Mouse (Mus musculus) c-Kit-positive CD71-positive TER-119-negative erythroid progenitor cells, embryonic 14.5 days (primary cell): Measurements from ENCODE around the gene Sulf2.
A peak's percentile ranks its signal among the peaks of the same experiment; 100 is the strongest.

Experiments used
- DNase-seq: peaks from one replicate; pipeline ENCODE4 v3.0.0-alpha.2; 2013; ENCODE audit warnings: low read depth

Sulf2 gene

DNA sequence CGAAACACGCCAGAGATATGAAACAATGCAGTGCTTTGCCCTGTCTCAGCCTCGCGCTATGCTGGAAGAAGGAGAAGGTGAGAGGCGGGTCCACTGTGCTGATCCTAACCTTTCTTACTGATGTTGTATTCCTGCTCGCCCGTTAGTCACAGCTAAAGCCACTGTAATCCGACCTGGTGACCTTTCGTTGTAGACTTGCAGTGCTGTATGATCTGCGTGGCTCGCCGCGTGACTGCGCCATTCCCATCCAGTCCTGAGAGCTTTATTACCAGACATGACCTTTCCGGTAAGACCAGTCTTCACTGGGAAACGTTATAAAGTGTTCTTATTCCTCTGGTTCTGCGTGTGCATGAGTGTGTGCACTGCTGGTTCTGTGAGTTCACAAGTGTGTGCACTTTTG, 104.0 kb downstream of the Sulf2 start:
- DNase-seq: no peak

DNA sequence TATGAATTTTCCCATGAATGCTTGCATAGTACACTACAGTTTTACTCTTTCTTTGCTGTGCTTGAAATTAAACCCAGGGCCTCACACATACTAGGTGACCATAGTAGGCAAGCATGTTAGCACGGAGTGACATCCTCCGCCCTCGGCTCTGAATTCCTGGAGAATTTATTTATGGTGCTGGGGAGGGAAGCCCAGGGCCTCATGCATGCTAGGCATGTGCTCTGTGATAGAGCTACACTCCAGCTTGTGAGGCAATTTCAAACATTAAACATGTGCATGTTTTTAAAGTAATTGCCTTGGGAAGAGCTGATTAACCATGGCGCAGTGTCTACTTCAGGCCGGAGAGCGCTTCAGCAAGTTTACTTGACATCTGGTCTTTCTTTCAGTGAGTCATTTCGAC, 106.6 kb downstream of the Sulf2 start:
- DNase-seq: no peak

DNA sequence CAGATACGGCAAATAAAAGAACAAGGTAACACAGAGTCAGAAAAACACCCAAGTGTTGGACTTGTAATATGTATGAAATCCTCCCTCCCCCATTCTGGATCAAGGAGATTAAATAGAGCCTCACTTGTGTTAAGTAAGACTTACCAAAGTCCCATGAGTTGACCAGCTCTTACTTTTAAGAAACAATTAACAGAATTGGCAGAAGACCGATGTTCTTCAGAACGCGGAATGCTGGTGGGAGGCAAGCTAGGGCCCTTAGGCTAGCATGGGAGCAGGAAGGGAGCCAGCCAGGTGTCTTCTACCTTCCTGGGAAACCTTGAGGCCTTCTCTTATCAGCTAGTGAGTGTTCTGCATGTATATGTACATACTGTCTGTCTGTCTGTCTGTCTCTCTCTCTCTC, 107.5 kb downstream of the Sulf2 start:
- no peak for DNase-seq

DNA sequence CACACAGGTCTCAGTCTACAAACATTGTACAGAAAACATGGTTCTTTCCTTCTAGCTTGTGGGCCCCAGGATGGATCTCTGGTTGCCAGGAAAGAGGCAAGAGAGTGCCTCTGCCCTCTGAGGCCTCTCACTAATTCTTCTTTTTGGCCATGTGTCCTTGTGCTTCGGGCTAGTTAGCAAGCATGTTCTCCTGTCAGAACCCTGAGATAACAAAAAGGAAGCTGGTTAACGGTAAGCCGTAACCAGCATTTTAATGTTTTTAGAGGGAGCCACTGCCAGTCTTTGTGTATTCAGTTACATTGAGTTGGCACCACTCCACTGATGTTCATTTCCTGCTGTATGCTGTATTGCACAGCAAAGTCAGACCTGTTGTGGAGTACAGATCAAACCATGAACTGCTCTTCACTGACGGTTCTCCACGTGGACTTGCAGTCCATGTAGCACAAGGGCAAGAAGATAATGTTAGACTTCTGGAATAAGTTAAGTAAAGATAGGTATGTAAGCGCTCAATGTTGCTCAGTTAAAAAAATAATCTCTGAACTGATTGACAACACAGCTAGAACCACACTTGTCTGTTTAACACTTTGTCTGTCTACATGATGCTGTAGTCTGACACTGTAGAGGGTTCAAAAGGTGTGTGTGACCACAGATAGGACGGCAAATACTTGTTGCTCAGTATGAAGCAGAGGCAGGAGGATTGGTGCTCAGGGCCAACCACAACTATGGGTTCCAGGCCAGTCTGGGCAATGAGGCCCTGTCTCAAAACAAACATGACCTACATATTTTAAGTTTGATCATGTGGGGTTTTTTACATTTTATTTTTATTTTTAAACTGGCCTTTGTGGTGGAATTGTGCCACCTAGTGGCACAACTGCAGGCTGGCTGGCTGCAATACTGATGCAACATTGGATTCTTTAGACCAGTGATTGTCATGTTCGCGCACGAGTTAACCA, 109.6 kb downstream of the Sulf2 start:
- no peak for DNase-seq

DNA sequence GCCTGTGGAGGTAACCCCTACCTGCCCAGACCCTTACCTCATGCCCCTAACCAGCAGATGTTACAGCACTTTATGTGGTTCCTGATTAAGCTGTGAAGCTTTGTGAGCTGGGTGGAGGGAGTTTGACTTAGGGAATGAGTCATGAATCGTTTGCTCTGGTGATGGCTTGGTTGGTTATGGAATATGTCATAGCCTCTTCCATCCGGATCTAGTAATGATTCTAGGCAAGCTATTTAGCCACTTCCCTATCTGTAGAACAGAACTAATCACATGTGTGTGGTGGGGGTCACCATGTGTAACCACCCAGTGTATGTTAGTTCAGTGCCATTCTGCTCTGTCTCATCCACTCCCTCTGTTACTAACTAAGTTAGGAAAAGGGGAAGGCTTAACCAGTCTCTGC, 110.5 kb downstream of the Sulf2 start:
- no peak for DNase-seq

DNA sequence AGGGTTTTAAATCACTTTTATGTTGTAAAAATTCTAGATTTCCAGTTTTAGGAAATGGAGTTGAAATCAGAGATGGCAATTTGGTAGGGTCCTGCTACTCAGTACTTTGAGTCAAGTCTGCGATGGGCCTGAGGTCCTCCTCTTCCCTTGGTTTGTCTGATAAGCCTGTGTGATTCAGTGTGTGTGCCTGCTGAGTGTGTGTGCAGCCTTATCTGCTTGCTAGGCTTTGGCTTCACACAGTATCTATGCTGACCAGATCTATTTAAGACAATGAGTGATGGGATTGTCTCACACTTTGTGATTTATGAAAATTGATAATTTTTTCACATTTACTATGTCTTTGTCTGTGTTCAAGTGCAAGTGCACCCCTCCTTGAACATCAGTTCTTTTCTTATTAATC, 112.9 kb downstream of the Sulf2 start:
- DNase-seq: peak; percentile 29

DNA sequence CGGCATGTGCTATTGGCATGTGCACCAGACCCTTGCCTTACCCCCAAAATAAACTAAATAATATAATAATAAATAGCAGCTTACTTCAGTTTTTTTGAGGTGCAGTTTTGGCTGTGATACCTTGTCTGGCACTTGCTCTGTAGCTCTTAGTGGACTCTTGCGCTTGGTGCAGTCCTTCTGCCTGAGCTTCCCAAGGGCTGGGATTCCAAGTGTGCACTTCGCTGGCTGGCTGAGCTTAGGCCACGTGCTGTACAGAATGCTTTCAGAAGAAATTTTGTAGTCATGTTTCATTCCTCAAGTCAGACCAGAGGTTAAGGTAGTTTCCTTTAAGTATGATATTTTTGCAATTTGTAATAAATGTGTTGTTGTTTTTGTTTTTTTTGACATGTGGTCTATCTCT, 115.8 kb downstream of the Sulf2 start:
- no peak for DNase-seq

DNA sequence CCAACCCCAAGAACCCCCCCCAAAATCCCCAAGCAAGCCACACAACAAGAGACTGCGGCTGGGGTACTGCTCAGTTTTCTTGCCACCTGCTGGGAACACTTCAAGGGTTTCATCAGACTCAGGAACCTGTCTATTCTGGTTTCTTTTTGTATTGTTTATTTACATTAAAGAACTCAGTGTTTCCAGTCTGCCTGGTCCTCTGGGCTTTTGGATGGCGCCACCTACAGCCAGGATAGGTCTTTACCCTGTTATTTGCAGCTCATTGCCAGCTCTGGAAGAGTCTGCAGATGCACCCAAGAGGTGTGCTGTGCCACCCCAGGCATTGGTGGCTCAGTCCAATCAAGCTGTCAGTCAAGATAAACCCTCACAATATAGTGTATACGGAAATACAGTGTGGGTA, 119.7 kb downstream of the Sulf2 start:
- DNase-seq: peak; percentile 34

DNA sequence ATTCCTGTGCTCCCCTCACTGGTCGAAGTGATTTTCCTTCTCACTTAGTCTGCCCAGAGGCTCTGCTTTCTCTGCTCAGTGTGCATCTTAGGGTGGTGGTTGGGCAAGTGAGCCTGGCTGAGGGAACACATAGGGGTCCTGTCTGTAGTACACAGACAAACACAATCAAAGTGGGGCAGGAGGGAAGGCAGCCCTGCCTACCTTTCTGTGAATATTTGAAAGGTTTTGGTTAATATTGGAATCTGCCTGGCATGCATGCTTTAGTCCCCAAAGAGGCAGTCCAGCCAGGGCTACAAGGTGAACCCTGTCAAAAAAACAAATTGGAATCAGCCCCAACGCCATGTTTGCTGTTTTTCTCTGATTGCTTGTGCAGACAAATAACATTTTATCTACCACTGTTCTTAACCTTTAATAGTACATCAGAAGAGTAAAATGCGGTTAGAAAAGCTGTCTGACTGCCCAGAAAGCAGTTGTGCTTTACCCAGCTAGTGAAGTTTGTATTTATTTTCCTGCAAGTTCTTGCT, 120.4 kb downstream of the Sulf2 start:
- no peak for DNase-seq

DNA sequence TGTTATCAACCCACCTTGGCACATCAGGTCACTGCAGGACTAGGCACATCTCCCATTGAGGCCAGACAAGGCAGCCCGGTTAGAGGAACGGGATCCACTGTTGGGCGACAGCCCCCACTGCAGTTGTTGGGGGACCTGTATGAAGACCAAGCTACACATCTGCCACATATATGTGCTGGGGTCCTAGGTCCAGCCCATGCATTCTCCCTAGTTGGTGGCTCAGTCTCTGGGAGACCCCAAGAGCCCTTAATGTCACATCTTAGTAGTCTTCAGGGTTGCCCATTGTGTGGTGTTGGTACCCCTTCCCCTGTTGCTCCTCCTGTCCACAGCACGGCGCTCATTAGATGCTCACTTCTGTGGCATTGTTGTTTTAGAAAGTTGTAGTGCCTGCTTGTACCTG, 122.8 kb downstream of the Sulf2 start:
- no peak for DNase-seq

DNA sequence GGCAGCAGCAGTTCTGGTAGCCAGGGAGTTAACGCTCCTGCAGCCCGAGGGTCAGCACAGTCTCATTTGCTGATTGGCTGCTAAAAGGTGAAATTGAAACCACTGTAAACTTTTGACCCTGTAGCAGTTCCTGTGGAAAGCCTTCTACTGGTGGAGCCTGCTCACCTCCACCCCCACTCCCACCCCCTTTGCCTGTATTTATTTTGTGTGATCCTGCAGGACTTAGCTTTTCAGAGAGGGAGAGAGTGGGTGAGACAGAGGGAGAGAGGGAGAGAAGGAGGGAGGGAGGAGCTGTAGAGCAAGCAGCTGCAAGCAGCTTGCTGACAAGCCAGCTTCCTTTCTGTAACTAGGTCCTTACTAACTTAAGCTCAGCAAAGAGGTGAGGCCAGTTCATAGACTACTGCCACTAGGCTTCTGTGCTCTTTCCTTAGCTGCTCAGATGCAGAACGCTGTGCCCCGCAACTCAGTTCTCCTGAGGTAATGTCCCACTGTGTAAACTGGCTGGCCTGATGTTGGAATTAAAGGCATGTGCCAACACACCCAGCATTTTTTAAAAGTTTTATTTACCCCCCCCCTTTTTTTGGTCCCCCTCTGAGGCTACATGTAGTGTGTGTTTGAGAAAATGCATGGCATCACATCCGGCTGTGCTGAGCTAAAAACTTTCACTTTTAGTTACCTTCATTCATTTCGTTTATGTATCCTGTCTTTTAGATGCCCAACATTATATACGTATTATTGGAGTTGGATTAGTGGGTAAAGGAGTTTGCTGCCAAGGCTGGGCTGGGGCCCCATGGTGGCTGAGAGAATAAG, 124.1 kb downstream of the Sulf2 start:
- DNase-seq: no peak

DNA sequence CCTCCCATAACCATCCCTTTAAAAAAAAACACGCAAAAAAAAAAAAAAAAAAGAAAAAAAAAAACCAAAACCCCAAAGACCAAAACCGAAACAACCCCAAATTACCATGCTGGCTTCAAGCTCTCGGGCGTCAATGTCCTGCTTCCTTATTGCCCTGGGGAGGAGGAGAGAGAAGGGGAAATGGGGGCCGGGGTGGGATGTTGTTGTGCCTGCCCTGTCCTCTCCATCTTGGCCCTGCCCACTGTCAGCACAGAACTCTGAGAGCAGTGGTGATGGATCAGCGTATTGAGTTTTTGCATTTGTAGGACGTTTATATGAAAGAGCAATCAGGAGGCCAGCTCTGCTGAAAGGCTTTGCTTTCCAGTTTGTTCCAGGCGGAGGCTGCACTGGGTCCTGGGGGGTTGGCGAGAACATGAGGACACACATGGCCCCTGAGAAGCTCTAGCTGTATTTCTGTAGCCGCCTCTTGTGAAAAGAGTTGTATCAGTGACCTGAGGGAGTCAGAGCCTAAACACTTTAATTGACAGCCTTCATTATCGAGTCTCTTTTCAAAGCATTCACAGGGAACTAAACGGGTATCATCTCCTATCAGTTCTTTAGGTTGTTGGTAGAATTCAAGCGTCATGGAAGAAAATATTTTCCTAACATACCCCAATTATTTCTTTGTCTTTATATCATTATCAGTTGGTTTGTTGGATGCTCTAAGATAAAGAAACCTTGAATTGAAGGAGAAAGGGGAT, 125.0 kb downstream of the Sulf2 start:
- no peak for DNase-seq

DNA sequence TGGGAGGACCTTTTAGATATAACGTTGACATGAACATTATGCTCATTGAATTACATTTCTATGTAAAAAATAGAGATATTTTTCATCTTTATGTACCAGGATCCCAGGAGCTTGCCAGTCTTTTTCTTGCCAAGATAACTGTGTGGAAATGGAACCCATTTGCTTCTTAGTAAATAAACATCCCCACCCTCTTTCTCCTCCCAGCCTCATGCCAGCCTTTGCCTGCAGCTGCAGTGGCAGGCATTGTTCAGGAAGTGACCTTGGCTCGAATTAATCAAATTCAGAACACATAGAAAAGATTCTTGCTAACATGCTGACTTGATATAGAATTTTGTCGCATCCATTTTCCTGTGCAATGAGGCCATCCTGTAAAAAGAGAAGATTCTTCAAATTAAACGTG, 126.2 kb downstream of the Sulf2 start:
- DNase-seq: no peak

DNA sequence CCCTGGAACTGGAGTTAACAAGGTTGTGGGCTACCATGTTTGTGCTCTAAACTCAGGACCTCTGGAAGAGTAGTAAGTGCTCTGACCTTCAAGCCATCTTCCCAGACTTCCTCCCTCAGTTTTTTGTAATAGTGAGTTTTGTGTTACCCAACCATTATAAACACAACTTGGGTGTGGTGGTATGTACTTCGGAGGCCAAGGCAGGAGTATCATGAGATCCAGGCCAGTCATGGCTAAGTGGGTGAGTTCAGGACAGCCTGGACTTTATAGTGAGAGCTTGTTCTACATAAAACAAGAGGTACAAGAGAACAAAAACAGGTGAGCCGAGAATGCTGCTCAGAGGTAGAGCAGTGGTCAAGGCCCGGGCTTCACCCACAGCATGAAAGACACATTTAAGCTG, 127.6 kb downstream of the Sulf2 start:
- no peak for DNase-seq

DNA sequence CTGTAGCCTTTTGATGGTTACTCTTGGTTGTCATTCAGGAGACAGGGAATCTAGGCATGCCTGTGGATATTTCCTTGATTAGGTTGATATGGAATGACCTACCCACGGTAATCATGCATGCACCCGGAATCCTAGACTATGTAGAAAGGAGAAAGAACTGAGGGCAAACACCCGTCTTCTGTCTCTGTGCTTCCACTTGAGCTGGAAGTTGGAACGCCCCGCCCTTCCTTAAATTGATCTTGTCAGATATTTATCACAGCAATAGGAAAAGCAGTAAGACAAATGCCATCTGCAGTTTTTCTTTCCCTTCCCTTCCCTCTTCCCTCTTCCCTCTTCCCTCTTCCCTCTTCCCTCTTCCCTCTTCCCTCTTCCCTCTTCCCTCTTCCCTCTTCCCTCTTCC, 129.5 kb downstream of the Sulf2 start:
- DNase-seq: no peak

DNA sequence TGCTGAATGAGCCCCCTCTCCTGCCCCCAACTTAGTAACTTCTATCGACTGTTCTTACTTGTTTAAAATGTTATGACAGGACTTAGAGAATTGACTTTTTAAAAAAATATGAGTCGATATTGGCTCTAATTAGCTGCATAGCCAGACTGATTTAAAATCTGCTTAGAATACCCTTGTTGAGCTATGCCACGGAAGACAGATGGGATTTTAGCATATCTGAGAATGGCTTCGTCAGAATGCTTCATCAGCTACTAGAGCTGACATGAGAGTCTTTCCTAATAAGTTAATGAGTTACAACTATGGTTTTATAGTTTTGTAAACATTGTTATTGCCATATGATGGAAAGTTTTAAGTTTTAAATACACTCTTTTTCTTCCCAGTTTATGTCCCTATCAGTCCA, 130.8 kb downstream of the Sulf2 start:
- no peak for DNase-seq

DNA sequence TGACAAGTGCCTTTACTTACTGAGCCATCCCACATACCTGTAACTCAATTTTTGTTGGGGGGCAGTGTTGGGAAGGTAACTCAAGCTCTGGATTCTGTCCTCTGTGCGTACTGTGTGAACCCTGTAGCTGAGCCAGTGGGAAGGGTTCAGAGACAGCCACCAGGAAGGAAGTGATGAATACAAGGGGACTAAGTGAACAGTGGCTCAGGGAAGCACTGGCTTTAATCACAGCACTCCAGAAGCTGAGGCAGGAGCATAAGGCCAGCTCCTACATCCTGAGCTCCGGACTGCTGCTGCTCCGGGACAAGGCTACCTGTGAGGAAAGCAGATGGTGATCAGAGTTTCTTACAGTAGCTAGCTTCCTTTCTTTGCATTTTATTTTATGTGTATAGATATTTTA, 131.4 kb downstream of the Sulf2 start:
- DNase-seq: no peak
